Mouse (Mus musculus) retina, postnatal 7 days (tissue): ENCODE results near the gene Cdk17.

ENCODE experiments used
- DNase-seq: peaks from one replicate; pipeline ENCODE4 v3.0.0-alpha.2; 2012; ENCODE audit warnings: low read depth, low spot score

The Cdk17 gene

GRCm38 (mm10) chr10:93228401-93229007 lies 67.8 kb downstream of the Cdk17 start:
- DNase-seq = no peak

GRCm38 (mm10) chr10:93231490-93231889 lies 70.8 kb downstream of the Cdk17 start:
- no peak for DNase-seq

DNA sequence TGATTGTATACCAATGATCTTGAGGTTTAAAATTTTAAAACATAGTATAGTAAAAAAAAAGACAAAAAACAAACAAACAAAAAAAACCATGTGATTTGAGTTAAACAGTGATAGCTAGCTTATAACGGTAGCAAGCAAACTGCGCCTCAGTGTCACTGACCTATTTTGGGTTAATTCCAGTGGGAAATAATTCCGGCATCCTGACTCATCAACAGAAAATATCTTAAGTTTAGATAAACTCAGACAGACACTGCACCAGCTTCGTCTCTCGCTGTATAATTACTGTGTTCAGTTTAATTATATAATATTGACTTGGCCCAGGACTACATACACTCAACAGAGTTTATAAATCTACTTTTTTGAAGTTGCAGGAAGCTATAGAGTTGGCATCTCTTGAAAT lies 71.2 kb downstream of the Cdk17 start:
- DNase-seq = no peak

DNA sequence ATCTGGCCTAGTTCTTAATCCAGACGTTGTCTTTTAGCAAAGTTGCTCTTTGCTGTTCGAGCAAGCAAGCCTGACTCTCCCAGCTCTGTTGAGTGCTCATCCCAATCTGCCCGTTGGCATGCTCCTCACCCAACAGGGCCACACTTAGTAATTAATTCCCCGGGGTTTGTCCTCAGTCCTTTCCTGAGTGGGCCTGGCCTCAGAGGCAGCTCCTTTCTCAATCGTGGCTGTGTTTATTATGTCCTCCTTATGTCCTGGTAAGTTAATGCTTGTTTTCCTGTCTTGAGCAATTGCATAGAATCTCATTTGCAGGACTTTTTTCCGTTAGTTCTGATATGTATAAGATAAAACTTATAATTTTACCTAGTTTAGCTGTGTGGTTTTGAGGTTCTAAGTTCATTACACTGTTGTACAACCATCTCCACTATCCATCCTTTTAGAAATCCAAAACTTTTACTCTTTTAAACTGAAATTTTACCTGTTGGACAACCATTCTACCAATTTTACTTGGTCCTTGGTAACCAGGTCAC lies 73.1 kb downstream of the Cdk17 start:
- no peak for DNase-seq

DNA sequence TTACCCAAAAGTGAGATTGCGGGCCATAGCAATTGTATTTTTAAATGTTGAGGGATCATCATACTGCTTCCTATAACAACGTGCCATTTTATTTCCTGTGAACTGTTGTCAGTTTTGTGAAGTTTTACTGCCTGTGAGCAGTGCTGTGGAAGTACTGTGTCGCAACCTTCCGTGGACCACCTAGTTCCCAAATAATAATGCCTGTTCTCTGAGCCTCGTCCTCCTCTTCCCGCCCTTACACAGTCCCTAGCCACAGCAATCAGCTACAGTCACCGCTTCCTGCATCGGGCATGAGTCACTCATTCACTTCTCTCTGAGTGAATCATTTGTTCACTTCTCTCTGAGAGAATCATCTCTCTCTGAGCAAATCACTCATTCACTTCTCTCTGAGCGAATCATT lies 74.0 kb downstream of the Cdk17 start:
- no peak for DNase-seq

DNA sequence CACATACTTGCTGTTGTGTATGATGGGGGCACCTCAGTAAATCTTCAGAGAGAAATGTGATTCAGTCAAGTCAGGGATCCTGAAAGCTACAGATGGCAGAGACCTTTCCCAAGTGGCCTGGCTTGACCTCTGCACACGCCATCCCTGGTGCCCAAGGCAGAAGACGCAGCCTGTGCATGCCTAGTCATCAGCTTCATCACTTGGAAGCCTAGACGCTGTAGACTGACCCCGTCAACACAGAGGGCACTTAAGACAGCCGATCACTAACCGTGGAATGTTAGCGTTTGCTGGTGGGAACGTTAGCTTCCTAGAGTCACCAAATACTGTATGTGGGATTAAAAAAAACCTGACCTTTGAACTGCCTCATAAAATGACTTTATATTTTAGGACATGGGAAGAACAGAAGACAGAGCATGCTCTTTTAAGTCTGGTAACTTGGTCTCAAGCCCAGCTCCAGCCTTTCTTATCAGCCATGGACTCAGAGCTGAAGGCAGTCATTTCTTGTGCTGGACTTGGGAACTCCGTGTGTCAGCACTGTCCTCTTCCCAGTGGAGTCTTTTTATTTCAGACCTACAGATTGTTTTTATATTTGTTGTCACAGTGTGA lies 78.6 kb downstream of the Cdk17 start:
- DNase-seq = no peak

- DNase-seq = no peak
Observed at GRCm38 (mm10) chr10:93242208-93242607, 81.5 kb downstream of the Cdk17 start.

DNA sequence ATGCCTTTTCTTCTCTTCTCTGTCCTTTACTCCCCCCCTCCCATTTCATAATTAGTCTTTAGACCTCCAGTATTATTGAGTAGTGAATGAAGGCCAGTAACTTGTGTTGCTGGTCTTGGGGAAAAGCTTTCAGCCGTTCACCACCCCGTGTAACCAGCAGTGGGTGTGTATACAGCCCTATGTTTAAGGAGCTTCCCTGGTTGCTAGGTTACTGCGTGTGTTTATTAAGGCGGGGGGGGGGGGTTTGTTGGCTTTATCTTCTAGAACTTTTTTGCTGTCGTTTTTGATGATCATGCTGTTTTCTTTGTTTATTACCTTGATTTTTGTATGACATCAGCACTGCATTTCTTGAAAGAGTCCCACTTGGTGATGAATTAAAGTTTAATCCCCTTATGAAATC lies 82.2 kb downstream of the Cdk17 start:
- DNase-seq = no peak

GRCm38 (mm10) chr10:93244209-93244705 lies 83.6 kb downstream of the Cdk17 start:
- no peak for DNase-seq

- DNase-seq = no peak
Observed at GRCm38 (mm10) chr10:93246185-93246920, 85.7 kb downstream of the Cdk17 start.

DNA sequence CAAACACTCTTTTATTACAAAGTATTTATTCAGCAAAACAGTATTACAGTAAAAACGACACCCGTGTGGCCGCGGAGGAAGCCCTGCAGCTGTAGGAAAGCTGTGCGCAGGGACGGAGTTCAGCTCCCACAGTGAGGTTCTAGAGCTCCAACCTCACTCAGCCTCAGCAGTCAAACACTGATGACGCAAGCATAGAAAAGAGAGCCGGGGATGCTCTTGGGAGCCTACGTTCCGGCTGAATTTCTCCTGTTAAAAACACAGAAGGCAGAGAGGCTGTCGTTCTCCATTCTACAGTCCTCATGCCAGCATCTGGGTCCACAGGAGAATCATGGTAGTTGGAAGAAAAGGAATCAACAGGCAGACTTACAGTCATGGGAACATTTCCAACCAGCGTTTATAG lies 86.7 kb downstream of the Cdk17 start:
- no peak for DNase-seq

- no peak for DNase-seq
Observed at GRCm38 (mm10) chr10:93247902-93248301, 87.2 kb downstream of the Cdk17 start.

GRCm38 (mm10) chr10:93248416-93248815 lies 87.7 kb downstream of the Cdk17 start:
- no peak for DNase-seq

DNA sequence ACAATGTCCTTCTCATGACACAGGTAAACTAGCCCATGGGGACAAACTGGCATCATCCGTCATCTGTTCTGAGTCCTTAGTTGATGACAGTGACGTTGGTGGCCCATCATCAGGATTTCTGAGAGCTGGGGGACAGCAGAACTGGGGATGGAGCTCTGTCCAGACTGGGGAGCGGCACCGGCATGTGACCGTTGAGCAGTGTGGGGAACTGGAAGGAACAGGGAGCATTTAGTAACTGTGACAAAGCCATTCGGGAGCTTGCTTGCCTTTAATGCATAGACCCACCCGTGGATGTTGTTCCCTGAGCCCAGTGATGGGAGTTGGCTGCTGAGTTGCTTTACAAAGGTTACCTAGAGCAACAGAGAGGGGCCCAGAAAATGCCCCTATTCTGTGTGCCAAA lies 89.2 kb downstream of the Cdk17 start:
- DNase-seq = no peak

DNA sequence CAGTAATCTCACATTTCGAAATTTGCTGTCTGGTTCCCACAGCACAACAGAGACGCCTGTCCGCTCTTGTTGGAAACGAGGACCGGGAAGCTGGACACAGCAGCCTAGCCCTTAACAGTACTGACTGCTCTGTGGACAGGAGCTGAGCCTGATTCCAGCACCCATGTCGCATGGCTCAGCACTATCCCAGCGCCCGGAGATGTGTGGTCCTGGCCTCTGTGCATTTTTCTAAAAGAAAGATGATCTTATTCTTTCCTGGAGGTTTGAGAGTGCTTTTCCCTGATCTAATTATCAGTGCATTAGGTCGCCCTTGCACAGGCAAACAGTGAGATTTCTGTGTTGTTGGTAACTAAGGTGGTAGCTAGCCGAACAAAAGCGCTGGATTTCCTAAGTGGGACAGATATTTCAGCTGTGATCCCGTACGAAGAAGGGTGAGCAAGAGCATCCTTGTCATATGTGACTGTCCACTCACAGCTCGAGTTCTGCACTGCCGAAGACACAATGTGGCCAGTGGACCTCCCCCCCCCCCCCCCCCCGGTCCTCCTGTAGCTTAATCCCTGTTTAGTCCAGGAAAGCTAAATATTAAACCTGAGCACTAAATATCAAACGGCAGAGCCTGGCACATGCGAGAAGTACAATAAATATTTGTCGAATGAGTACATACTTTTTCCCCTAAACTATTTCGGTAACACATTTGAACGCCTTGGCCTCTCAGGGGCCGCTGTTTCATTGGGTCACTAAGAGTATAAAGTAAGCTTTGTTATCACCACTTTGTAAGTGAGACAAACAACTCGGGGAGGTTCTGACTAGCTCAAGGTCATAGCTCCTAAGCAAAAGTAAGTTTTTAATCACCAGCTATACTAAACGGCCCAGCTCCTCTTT lies 90.0 kb downstream of the Cdk17 start:
- no peak for DNase-seq

- DNase-seq = no peak
Observed at GRCm38 (mm10) chr10:93251426-93251825, 90.8 kb downstream of the Cdk17 start.

GRCm38 (mm10) chr10:93252661-93253060 lies 92.0 kb downstream of the Cdk17 start:
- no peak for DNase-seq

DNA sequence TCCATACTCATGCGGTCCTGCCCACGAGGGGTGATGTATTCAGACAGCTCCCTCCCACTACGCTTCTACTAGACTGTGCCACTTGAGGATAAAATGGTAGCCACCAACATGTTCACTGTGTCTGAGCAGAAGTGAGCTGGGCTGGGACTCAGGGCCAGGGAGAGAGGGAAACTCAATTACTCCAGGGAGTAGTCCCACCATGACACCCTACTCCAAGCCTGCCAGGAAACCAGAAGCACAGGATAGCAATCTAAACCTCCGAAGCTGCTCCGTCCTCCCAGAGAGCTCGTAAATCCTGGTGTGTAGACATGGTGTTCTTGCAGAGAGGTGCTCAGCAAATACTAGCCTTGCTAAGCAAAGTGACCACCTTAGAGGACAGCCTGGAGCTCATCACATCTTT lies 92.5 kb downstream of the Cdk17 start:
- no peak for DNase-seq

DNA sequence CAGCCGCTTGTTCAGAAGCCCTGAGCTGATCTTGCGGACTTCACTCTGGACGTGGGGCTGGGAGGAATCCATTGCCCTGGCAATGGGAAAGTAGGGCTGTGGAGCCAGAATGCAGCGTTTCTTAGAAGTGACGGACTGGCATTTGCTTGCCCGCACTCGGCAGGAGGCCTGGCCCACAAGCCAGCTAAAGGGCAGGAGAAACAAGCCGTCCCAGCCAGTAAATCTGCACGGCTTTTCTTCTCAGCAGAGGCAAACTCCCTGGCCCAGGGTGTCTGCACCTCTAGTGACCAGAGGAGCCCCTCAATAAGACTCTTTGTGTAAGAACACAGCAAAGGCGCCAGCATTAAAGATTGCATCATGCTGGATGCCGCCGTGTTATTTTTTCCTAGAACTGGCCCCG lies 94.6 kb downstream of the Cdk17 start:
- no peak for DNase-seq

- no peak for DNase-seq
Observed at GRCm38 (mm10) chr10:93259826-93260225, 99.2 kb downstream of the Cdk17 start.

- DNase-seq = no peak
Observed at GRCm38 (mm10) chr10:93261132-93261980, 100.7 kb downstream of the Cdk17 start.
